Mouse (Mus musculus) heart, embryonic 16.5 days (tissue): Measurements from ENCODE around the gene Tnfaip8l2. TPM values are rescaled to one million over a fixed set of nuclear protein-coding genes. Genes with fewer than 3 reads are reported as not detected.
A peak's percentile ranks its signal among the peaks of the same experiment; 100 is the strongest.

Experiments used
- ATAC-seq: fragments of 200-750 bp; cut with Nextera tagmentation; replicated peaks from 2 replicates; pipeline ENCODE4 v1.8.0; 2017; ENCODE audit warnings: moderate number of reproducible peaks; ENCODE audit not compliant: insufficient read depth, low FRiP score; ENCODE audit errors: extremely low read depth
- H3K27ac ChIP-seq: fragments of 300-500 bp; sonication (generic); 2 replicates; pipeline ENCODE4 v1.5.1; 2014; ENCODE audit warnings: mild to moderate bottlenecking, low read length, control low read depth, moderate library complexity
- H3K27me3 ChIP-seq: fragments of 300-500 bp; sonication (generic); 2 replicates; pipeline ENCODE4 v1.6.1; 2014; ENCODE audit warnings: low read length, mixed read lengths; ENCODE audit not compliant: control insufficient read depth, insufficient read depth
- H3K36me3 ChIP-seq: fragments of 300-500 bp; sonication (generic); 2 replicates; pipeline ENCODE4 v1.6.1; 2014; ENCODE audit not compliant: control insufficient read depth, insufficient read depth
- H3K4me1 ChIP-seq: fragments of 300-500 bp; sonication (generic); 2 replicates; pipeline ENCODE4 v1.6.1; 2014; ENCODE audit warnings: low read length, mixed read lengths; ENCODE audit not compliant: control insufficient read depth, insufficient read depth
- H3K4me2 ChIP-seq: fragments of 300-500 bp; sonication (generic); 2 replicates; pipeline ENCODE4 v1.6.1; 2014; ENCODE audit warnings: low read depth, mild to moderate bottlenecking, control low read depth, low read length
- H3K4me3 ChIP-seq: fragments of 300-500 bp; sonication (generic); 2 replicates; pipeline ENCODE4 v1.5.1; 2014; ENCODE audit warnings: mild to moderate bottlenecking, control low read depth, low read length
- H3K9ac ChIP-seq: fragments of 300-500 bp; sonication (generic); 2 replicates; pipeline ENCODE4 v1.6.1; 2014; ENCODE audit warnings: low read length, control low read depth
- H3K9me3 ChIP-seq: fragments of 300-500 bp; sonication (generic); replicated peaks from 2 replicates; pipeline ENCODE4 v1.6.1; 2016; ENCODE audit warnings: low read length; ENCODE audit not compliant: control insufficient read depth
- WGBS: fragments of 180-500 bp; shearing (Covaris S2); extraction: QIAGEN DNeasy Blood & Tissue Kit; methylation state at CpG from one replicate; pipeline ENCODE4 v1.1.7; 2014; 5-methylcytosine and 5-hydroxymethylcytosine counted together
- polyA plus RNA-seq: library from polyadenylated mRNA; unstranded; fragments of >200 nt; fragmentation: Nextera tagmentation; extraction: Ambion mirVana; gene quantifications from 2 replicates; pipeline ENCODE4 v1.2.1, GENCODE M21; 2015

The Tnfaip8l2 gene
- polyA plus RNA-seq = 3.9 and 4.4 TPM in 2 replicates

DNA sequence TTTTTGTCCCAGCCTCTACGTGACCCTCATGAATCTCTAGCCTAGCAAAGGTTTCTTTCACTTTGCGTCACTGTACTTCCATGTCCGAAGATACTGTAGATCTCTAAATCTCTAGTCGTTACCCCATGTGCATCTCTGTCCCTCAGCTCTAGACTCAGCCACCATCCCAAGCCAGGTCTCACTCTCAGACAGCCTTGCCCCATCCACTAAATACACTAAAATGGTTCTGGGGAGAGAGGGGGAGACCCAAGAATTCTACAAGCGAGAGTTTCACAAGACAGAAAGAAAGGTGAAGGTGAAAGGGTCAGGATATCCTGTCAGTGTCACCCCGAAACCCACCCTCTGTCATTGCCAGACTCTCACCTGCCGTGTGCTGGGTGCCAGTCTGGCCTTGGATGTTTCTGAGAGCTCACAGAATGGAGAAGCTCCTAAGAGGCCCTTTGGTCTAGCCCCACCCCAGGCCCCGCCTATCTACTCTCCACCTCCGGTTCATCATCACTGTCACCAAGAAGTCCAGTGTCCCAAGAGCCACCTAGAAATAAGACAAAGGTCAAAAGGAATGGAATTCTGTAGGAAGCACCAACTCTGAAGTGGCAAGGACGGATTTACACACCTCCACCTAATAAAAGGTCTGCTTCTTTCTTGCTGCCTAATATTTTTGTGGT, at the start of gene Tnfaip8l2:
Gene Tnfaip8l2 (minus strand): TSS at position 409 of the 665 bp plus-strand sequence.
- 73% methylated on average over 10 of the region's 10 CpGs for WGBS
- Histone ChIP-seq H3K9me3 (no peaks in the 10 kb centered on the region), H3K9ac (no peak within 1 kb of the TSS; the same call in 1 of the 2 replicates), H3K36me3 (peaks cover 4% of the 10 kb centered on the region; the same call in 1 of the 2 replicates), H3K4me2 (no peak within 1 kb of the TSS; the same call in 1 of the 2 replicates), H3K27ac (peak within 1 kb of the TSS; percentile 51), H3K4me1 (no peaks in the 10 kb centered on the region), H3K4me3 (peak within 1 kb of the TSS; percentile 6; the same call in 1 of the 2 replicates), H3K27me3 (no peaks in the 10 kb centered on the region)
- no peak for ATAC-seq

DNA sequence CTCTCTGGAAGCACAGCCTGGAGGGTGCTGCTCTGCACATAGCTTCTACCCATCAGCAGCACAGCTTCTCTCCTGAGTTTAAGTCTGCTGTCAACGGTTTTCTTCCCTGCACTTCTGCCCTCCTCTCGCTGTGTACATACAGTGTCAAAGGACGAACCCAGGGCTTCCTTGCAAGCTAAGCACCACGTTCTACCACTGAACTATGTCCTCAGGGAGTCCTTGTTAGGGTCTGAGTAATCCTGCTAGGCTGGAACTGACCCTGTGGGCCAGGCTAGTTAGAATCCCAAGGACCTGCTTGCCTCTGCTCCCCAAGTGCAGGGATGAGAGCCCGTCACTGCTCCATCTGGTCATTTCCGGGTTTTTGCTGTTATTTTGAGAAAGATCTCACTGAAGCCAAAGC, 44.7 kb upstream of the Tnfaip8l2 start:
- H3K9ac ChIP-seq = no peak overlapping the region
- no peaks in the 10 kb centered on the region for H3K9me3 ChIP-seq
- no peak overlapping the region for H3K27ac ChIP-seq
- no peaks in the 10 kb centered on the region for H3K27me3 ChIP-seq
- H3K4me1 ChIP-seq = no peaks in the 10 kb centered on the region
- no peak overlapping the region for H3K4me2 ChIP-seq
- no peak overlapping the region for H3K4me3 ChIP-seq
- WGBS = 84% methylated on average over 6 of the region's 6 CpGs
- no peak for ATAC-seq
- peaks cover 47% of the 10 kb centered on the region for H3K36me3 ChIP-seq

DNA sequence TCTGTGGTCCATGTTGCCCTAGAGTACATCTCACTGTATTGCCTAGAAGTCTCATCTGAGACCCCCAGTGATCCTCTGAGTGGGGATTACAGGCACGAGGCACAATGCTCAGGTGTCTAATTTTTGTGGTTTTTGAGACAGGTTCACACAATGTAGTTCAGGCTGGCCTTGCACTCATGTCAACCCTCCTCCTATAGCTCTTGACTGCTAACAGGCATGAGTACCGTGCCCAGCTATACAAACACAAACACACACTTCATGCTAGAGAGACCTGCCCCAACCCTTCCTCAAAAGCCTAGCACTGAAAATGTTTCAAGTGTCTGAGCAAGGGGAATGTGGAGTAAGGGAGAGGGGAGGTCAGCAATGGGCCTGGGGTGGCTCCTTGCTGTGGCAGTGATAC, 43.9 kb upstream of the Tnfaip8l2 start:
- WGBS = 89% methylated on average over 2 of the region's 2 CpGs
- Histone ChIP-seq H3K9me3 (no peaks in the 10 kb centered on the region), H3K9ac (no peak overlapping the region), H3K4me2 (no peak overlapping the region), H3K27ac (no peak overlapping the region), H3K27me3 (no peaks in the 10 kb centered on the region), H3K4me1 (no peaks in the 10 kb centered on the region), H3K36me3 (peaks cover 47% of the 10 kb centered on the region), H3K4me3 (no peak overlapping the region)
- ATAC-seq = no peak

DNA sequence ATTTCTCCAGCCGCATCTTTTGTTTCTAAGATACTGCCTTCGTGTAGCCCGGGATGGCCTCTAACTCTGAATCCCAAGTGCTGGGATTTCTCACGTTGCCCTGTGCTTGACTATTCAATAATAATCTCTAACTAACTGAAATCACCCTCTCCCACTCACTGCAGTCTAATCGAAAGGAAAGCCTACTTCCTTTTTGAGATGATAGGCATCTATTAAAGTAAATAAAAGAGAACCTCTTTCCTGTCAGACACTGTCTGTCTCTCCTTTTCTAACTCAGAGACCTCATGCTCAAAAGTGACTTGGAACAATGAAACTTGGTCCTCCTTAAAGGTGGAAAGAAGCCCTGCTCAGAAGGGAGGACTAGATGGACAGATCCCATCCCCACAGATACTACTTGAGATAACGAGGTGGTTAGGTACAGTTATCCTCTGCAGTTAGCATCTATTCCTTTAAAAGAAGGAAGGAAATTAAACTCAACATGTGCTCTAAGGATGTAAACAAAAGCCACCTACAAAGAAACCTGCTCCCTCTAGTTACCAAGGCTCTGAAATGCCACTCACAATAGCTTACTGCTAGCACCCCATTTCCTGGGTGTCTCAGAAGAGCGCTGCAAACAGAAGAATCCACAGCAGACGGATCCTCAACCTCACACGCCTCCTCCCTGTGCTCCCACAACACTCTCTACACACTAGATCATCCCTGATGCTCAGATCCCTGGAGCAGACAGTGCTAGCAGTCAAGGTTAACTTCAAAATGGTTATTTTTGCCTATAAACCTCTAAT, 42.8 kb upstream of the Tnfaip8l2 start:
- 82% methylated on average over 9 of the region's 9 CpGs for WGBS
- no peak overlapping the region for H3K9ac ChIP-seq
- no peak overlapping the region for H3K4me3 ChIP-seq
- peaks cover 44% of the 10 kb centered on the region for H3K36me3 ChIP-seq
- no peaks in the 10 kb centered on the region for H3K4me1 ChIP-seq
- H3K9me3 ChIP-seq = no peaks in the 10 kb centered on the region
- no peaks in the 10 kb centered on the region for H3K27me3 ChIP-seq
- H3K27ac ChIP-seq = no peak overlapping the region
- H3K4me2 ChIP-seq = no peak overlapping the region
- ATAC-seq = no peak

DNA sequence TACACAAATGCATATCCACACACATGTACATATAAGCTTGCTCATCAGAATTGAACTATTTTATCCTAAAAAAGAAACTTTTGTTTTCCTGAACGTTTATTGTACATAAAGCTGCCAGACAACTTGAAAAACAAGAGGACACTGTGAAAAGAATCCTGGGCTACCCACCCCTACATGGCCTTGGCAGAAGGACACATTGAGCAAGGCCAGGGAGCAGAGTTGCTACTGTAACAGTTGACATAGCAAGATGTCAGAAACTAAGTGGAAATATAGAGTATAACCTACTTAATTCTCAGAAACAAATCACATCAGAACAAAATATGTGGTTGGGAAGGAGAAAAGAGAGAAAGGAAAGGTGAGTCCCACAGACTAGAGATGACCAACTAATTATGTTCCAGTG, 39.7 kb upstream of the Tnfaip8l2 start:
- Histone ChIP-seq H3K4me2 (no peak overlapping the region), H3K9ac (no peak overlapping the region), H3K36me3 (peaks cover 16% of the 10 kb centered on the region), H3K9me3 (no peaks in the 10 kb centered on the region), H3K27ac (no peak overlapping the region), H3K4me3 (no peak overlapping the region), H3K27me3 (no peaks in the 10 kb centered on the region), H3K4me1 (no peaks in the 10 kb centered on the region)
- ATAC-seq = no peak
- 68% methylated on average over 1 of the region's 1 CpGs for WGBS

DNA sequence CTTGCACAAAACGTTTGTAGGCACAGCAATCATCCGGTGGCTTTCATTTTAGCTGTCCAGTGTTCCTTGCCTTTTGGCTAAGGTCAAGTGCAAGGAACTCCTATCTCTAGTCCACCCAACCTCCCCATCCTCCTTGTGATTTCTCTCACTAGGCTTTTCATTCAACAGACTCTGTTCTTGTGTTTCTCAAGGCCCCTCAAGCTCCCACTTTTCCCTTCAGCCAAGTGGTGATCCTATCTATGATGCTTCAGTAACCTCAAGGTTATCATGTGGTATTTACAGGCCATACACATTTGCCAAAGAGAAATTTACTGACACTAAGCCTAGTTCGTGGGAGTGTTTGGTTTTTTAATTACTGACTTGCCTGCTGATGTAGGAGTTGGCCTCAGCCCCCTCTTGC, 37.7 kb upstream of the Tnfaip8l2 start:
- H3K27me3 ChIP-seq = peaks cover 4% of the 10 kb centered on the region; the same call in 1 of the 2 replicates
- H3K27ac ChIP-seq = no peak overlapping the region
- no peak for ATAC-seq
- H3K4me1 ChIP-seq = no peaks in the 10 kb centered on the region
- WGBS = 61% methylated on average over 3 of the region's 3 CpGs
- H3K9me3 ChIP-seq = no peaks in the 10 kb centered on the region
- peaks cover 12% of the 10 kb centered on the region for H3K36me3 ChIP-seq
- H3K9ac ChIP-seq = no peak overlapping the region
- H3K4me2 ChIP-seq = no peak overlapping the region
- H3K4me3 ChIP-seq = no peak overlapping the region

DNA sequence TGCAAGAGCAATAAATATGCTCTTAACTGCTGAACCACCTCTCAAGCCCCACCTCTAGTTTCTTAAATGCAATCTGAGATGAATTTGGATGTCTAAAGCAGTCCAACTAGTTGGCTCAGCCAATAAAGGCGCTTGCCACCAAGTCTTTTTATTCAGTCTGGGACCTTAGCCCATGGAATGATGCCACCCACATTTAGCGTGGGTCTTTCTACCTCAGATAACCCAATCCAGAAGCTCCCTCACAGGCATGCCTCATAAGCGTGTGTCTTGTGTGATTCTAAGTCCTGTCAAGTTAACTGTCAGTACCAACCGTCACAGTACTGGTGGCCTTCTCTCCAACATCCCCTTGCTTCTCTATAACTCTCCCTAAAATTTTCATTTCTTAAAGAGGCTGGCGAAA, 36.8 kb upstream of the Tnfaip8l2 start:
- Histone ChIP-seq H3K27me3 (peaks cover 4% of the 10 kb centered on the region; the same call in 1 of the 2 replicates), H3K27ac (no peak overlapping the region), H3K4me2 (no peak overlapping the region), H3K4me1 (no peaks in the 10 kb centered on the region), H3K9ac (no peak overlapping the region), H3K9me3 (no peaks in the 10 kb centered on the region), H3K36me3 (peaks cover 4% of the 10 kb centered on the region), H3K4me3 (no peak overlapping the region)
- ATAC-seq = no peak
- WGBS = 76% methylated on average over 5 of the region's 5 CpGs

DNA sequence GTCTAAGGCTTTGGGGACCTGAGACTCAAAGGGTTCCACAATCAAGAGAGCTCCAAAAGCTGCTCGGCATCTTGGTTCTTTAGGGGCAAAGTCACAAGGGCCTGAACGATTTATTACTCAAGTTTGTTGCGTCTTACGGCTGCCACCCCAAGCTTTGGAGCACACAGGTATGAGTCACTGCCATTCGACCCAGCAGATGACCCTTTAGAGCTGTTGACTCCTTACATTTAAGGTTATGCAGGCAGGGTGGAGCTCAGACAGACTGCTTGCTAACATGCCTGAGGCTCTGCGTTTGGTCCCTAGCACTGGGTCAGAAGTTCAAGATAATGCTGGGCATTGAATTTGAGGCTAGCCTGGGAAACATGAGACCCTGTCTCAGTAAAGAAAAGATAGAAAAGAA, 35.4 kb upstream of the Tnfaip8l2 start:
- 64% methylated on average over 6 of the region's 6 CpGs for WGBS
- H3K4me1 ChIP-seq = peaks cover 3% of the 10 kb centered on the region; the same call in 1 of the 2 replicates
- 0 out of 2 replicates have a peak, but pooled peaks cover 2% of the 10 kb centered on the region for H3K36me3 ChIP-seq
- no peaks in the 10 kb centered on the region for H3K9me3 ChIP-seq
- no peak for ATAC-seq
- no peak overlapping the region for H3K4me2 ChIP-seq
- peaks cover 11% of the 10 kb centered on the region for H3K27me3 ChIP-seq
- H3K9ac ChIP-seq = no peak overlapping the region
- H3K27ac ChIP-seq = no peak overlapping the region
- H3K4me3 ChIP-seq = no peak overlapping the region

DNA sequence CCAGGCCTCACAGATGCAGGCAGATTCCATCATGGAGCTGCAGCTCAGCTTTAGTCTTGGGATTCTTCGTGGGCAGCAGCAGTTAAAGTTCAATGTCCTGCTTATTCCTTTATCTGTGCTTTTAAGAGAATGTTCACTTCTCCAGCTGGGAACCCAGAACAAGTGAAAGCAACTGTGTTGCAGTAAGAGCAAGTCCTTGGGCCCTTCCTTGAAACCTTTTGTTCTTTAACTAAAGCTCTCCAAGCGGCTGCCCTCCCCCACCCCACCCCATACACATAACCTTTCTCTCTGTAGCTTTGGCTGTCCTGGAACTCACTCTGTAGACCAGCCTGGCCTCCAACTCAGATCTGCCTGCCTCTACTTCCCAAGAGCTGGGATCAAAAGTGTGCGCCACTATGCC, 34.3 kb upstream of the Tnfaip8l2 start:
- no peaks in the 10 kb centered on the region for H3K9me3 ChIP-seq
- ATAC-seq = no peak
- H3K4me3 ChIP-seq = no peak overlapping the region
- peaks cover 22% of the 10 kb centered on the region for H3K27me3 ChIP-seq
- H3K4me1 ChIP-seq = peaks cover 3% of the 10 kb centered on the region; the same call in 1 of the 2 replicates
- 58% methylated on average over 3 of the region's 3 CpGs for WGBS
- no peak overlapping the region for H3K4me2 ChIP-seq
- H3K9ac ChIP-seq = no peak overlapping the region
- no peaks in the 10 kb centered on the region for H3K36me3 ChIP-seq
- no peak overlapping the region for H3K27ac ChIP-seq
